ENCODE assay signal across 26 mouse cellular contexts in the genomic region with DNA sequence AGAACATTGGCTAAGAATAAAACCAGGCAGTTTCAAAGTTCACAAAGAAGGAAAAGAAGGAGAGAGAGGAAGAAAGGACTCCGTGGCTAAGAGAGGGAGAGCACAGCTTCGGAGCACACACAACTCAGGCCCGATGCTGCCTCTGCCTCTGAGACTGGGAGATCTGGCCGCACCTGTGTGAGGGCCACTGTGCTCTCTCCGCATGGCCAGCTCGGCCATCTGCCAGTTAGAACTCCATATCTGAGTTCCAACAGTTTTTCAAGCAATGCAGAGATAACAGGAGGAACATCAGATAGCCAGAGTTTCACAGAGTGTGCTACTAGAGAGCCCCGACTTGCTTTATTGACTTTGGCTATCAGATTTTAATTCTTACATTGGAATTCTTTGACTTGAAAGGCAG. TPM values are rescaled to one million over a fixed set of nuclear protein-coding genes. Genes with fewer than 3 reads are reported as not detected.
DNase-seq lines count a peak whose midpoint lies in the region; ATAC-seq and TF ChIP-seq lines count a peak whose summit lies in the region.
"Had no signal": no experiment of that assay in that cellular context is flagged by ENCODE, and none has a peak within 500 bp of the region (broad histone marks: within the 10 kb centered on the region; RNA-seq: fewer than 3 reads in every experiment).

No protein-coding gene starts in this region.

- no peak for ATAC-seq in cerebellum, adult (ENCODE audit: insufficient number of reproducible peaks, low FRiP score, low TSS enrichment)
- no peak for ATAC-seq in lung, embryonic 15.5 days (ENCODE audit: borderline replicate concordance, extremely low read depth, low FRiP score, low TSS enrichment)
- ATAC-seq in lung, postnatal 0 days: no peak
- ATAC-seq in stomach, postnatal 0 days (ENCODE audit: low FRiP score, low TSS enrichment): no peak
- ATAC-seq: activated CD4-positive, CD25-positive, alpha-beta regulatory T cell, adult 4 months; forebrain, embryonic 13.5 days; hindbrain, postnatal 0 days; intestine, postnatal 0 days; liver, postnatal 0 days; midbrain, embryonic 13.5 days; Patski had no signal

- H3K4me3 ChIP-seq in lung, embryonic 15.5 days: no peak overlapping the region
- no peak overlapping the region for H3K4me3 ChIP-seq in lung, postnatal 0 days (ENCODE audit: low read depth, low read length)
- H3K4me3 ChIP-seq in stomach, postnatal 0 days (ENCODE audit: low read depth, low read length): no peak overlapping the region
- H3K4me3 ChIP-seq: forebrain, embryonic 13.5 days; heart, embryonic 15.5 days; layer of hippocampus, adult 2 months; limb, embryonic 15.5 days; midbrain, embryonic 13.5 days; neural tube, embryonic 13.5 days had no signal

- H3K27me3 ChIP-seq in lung, embryonic 15.5 days: no peaks in the 10 kb centered on the region
- no peaks in the 10 kb centered on the region for H3K27me3 ChIP-seq in lung, postnatal 0 days (replicated peaks; ENCODE audit: insufficient read depth, low read length)
- H3K27me3 ChIP-seq in stomach, postnatal 0 days (ENCODE audit: control insufficient read depth, insufficient read depth, low read length): no peaks in the 10 kb centered on the region
- H3K27me3 ChIP-seq: forebrain, embryonic 13.5 days; heart, embryonic 15.5 days; limb, embryonic 15.5 days; midbrain, embryonic 13.5 days; neural tube, embryonic 13.5 days; Patski had no signal

- peaks cover 4% of the 10 kb centered on the region; the same call in 1 of the 2 replicates for H3K36me3 ChIP-seq in lung, embryonic 15.5 days
- H3K36me3 ChIP-seq in lung, postnatal 0 days (ENCODE audit: insufficient read depth, low read length): no peaks in the 10 kb centered on the region
- no peaks in the 10 kb centered on the region for H3K36me3 ChIP-seq in stomach, postnatal 0 days (ENCODE audit: control insufficient read depth, insufficient read depth, low read length)
- H3K36me3 ChIP-seq: heart, embryonic 15.5 days had no signal

- peak overlapping the region; percentile 5; the same call in 1 of the 2 replicates for H3K27ac ChIP-seq in lung, embryonic 15.5 days
- no peak overlapping the region for H3K27ac ChIP-seq in lung, postnatal 0 days (ENCODE audit: low read length)
- no peak overlapping the region for H3K27ac ChIP-seq in stomach, postnatal 0 days (replicated peaks)
- H3K27ac ChIP-seq: forebrain, embryonic 13.5 days; heart, embryonic 15.5 days; hindbrain, postnatal 0 days; layer of hippocampus, adult 2 months; limb, embryonic 15.5 days; midbrain, embryonic 13.5 days; neural tube, embryonic 13.5 days had no signal

- TF ChIP-seq EP300 in lung, postnatal 0 days (IDR thresholded peaks at IDR 0.05): no peak
- no peak for TF ChIP-seq EP300 in stomach, postnatal 0 days (optimal IDR thresholded peaks at IDR 0.05)

- H3K9me3 ChIP-seq in lung, embryonic 15.5 days: no peaks in the 10 kb centered on the region
- H3K9me3 ChIP-seq in lung, postnatal 0 days (ENCODE audit: low read length): no peaks in the 10 kb centered on the region
- no peaks in the 10 kb centered on the region for H3K9me3 ChIP-seq in stomach, postnatal 0 days (ENCODE audit: control insufficient read depth, low read length)
- H3K9me3 ChIP-seq: forebrain, embryonic 13.5 days; heart, embryonic 15.5 days; limb, embryonic 15.5 days; midbrain, embryonic 13.5 days; neural tube, embryonic 13.5 days had no signal

- peaks cover 8% of the 10 kb centered on the region; the same call in 1 of the 2 replicates for H3K4me1 ChIP-seq in lung, embryonic 15.5 days
- H3K4me1 ChIP-seq in lung, postnatal 0 days (ENCODE audit: insufficient read depth, low read depth, low read length): no peaks in the 10 kb centered on the region
- peaks cover 4% of the 10 kb centered on the region; the same call in 1 of the 2 replicates for H3K4me1 ChIP-seq in stomach, postnatal 0 days (replicated peaks; ENCODE audit: control insufficient read depth, insufficient read depth)

- H3K4me2 ChIP-seq in lung, embryonic 15.5 days: no peak overlapping the region
- no peak overlapping the region for H3K4me2 ChIP-seq in lung, postnatal 0 days (replicated peaks; ENCODE audit: low read depth, low read length)
- H3K4me2 ChIP-seq in stomach, postnatal 0 days (replicated peaks; ENCODE audit: low read depth): no peak overlapping the region; the same call in 1 of the 2 replicates
- H3K4me2 ChIP-seq: forebrain, embryonic 13.5 days; heart, embryonic 15.5 days; limb, embryonic 15.5 days; midbrain, embryonic 13.5 days; neural tube, embryonic 13.5 days had no signal

- no peak overlapping the region for H3K9ac ChIP-seq in lung, embryonic 15.5 days
- H3K9ac ChIP-seq in lung, postnatal 0 days (replicated peaks; ENCODE audit: low read depth): no peak overlapping the region
- H3K9ac ChIP-seq in stomach, postnatal 0 days (ENCODE audit: low read length): no peak overlapping the region
- H3K9ac ChIP-seq: forebrain, embryonic 13.5 days; heart, embryonic 15.5 days; limb, embryonic 15.5 days; liver, postnatal 0 days; midbrain, embryonic 13.5 days; neural tube, embryonic 13.5 days had no signal

- TF ChIP-seq CTCF in lung, postnatal 0 days (IDR thresholded peaks at IDR 0.05): no peak
- no peak for TF ChIP-seq CTCF in stomach, postnatal 0 days (IDR thresholded peaks at IDR 0.05; ENCODE audit: low read depth)

- peak; percentile 28 to 49 for DNase-seq in cerebellum, postnatal 10 days
- peak; percentile 17 for DNase-seq in kidney, adult 9 months
- DNase-seq in kidney, adult 18-20 months: no peak
- DNase-seq in lung, postnatal 0 days (ENCODE audit: low spot score): no peak
- DNase-seq in stomach, postnatal 0 days (ENCODE audit: low spot score): peak; percentile 45
- no peak for DNase-seq in T-cell, adult 2 months (ENCODE audit: low spot score)
- DNase-seq: adrenal gland, postnatal 10 days; cerebellum, adult 11 months; cerebellum, postnatal 36 days; gastrocnemius, postnatal 10 days; heart, adult 18-20 months; layer of hippocampus, postnatal 36 days; liver, postnatal 0 days; right cerebral cortex, adult 18-20 months had no signal

- 34% methylated on average over 7 of the region's 7 CpGs for WGBS in lung, embryonic 15.5 days
- WGBS in lung, postnatal 0 days: 42% methylated on average over 7 of the region's 7 CpGs
- WGBS in stomach, postnatal 0 days: 42% methylated on average over 7 of the region's 7 CpGs

RNA-seq across cellular contexts. Expression of a gene that starts 4.8 kb away (rescaled TPM):
- polyA plus RNA-seq in lung, embryonic 15.5 days (2015; fragmentation: Nextera tagmentation; extraction: Ambion mirVana): 16.1 and 17.3 TPM in 2 replicates
- polyA plus RNA-seq in lung, postnatal 0 days (2015; fragmentation: Nextera tagmentation; extraction: Ambion mirVana): 7.0 and 8.7 TPM in 2 replicates
- 7.6 and 7.8 TPM in 2 replicates for polyA plus RNA-seq in stomach, postnatal 0 days (2015; fragmentation: Nextera tagmentation; extraction: Ambion mirVana)

RNA-seq across cellular contexts. Expression of a gene that starts 5.1 kb away (rescaled TPM):
- 15.4 and 15.8 TPM in 2 replicates for polyA plus RNA-seq in lung, embryonic 15.5 days (2015; fragmentation: Nextera tagmentation; extraction: Ambion mirVana)
- polyA plus RNA-seq in lung, postnatal 0 days (2015; fragmentation: Nextera tagmentation; extraction: Ambion mirVana): 6.1 and 6.5 TPM in 2 replicates
- 5.0 and 5.9 TPM in 2 replicates for polyA plus RNA-seq in stomach, postnatal 0 days (2015; fragmentation: Nextera tagmentation; extraction: Ambion mirVana)

RNA-seq across cellular contexts. Expression of a gene that starts 48.8 kb away (rescaled TPM):
- 5.5 and 5.6 TPM in 2 replicates for polyA plus RNA-seq in lung, embryonic 15.5 days (2015; fragmentation: Nextera tagmentation; extraction: Ambion mirVana)
- 5.7 and 7.1 TPM in 2 replicates for polyA plus RNA-seq in lung, postnatal 0 days (2015; fragmentation: Nextera tagmentation; extraction: Ambion mirVana)
- 40.8 and 41.3 TPM in 2 replicates for polyA plus RNA-seq in stomach, postnatal 0 days (2015; fragmentation: Nextera tagmentation; extraction: Ambion mirVana)
- polyA plus RNA-seq: activated CD4-positive, CD25-positive, alpha-beta regulatory T cell, adult 4 months; liver, postnatal 0 days had no signal

Comparison
In these comparisons a context has a peak if more than half of its experiments do, and no peak if none do; other contexts are left out.
1. DNase-seq: peak in cerebellum, postnatal 10 days (2 of 2), kidney, adult 9 months (single experiment) and stomach, postnatal 0 days (single experiment); none in kidney, adult 18-20 months (single experiment), lung, postnatal 0 days (single experiment) and T-cell, adult 2 months (single experiment).